Mouse (Mus musculus) adrenal gland, postnatal 25 days (tissue): ENCODE measurements at regions not wholly inside any gene's neighbourhood (a gene's known extent, or its start where the extent isn't known, plus 50 kb on each side); places are given as distances from the start of the nearest gene placed in this dataset.

Experiments
- DNase-seq: peaks from one replicate; pipeline ENCODE4 v3.0.0; 2021; ENCODE audit warnings: mixed read lengths

DNA sequence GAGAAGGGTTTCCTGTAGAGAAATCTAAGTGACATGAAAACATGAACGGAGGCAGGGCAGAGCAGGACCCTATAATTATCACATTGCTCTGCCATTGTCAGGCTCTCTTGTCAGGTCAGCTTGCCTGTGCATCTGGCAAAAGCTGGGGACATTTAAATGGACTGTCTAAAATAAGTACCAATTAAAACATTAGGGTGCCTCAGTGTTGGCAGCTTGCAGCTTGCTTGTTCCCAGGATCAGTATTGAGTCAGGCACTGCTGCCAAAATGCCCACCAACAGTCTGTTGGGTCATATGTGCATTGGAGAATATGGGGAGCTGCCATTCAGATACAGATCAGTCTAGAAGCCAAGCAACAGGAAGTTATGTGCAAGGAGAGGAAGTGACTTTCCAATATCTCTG, 349.5 kb upstream of the B3gat1 start:
- no peak for DNase-seq

DNA sequence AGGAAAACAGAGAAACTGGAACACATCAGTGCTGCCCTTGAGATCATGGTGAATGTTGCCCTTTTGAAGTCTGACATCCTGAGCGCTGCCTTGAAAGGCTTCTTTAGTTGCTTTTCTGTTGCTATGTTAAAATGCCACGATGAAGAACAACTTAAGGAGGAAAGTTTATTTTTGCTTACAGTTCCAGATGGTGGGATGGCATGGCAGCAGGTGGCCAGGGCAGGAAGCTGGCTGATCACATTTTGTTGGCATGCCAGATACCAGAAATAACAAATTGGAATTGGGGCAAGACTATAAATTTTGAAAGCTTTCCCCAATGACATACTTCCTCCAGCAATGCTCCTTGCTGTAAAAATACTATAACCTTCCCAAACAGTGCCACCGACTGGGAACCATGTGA, 334.9 kb upstream of the B3gat1 start:
- no peak for DNase-seq

DNA sequence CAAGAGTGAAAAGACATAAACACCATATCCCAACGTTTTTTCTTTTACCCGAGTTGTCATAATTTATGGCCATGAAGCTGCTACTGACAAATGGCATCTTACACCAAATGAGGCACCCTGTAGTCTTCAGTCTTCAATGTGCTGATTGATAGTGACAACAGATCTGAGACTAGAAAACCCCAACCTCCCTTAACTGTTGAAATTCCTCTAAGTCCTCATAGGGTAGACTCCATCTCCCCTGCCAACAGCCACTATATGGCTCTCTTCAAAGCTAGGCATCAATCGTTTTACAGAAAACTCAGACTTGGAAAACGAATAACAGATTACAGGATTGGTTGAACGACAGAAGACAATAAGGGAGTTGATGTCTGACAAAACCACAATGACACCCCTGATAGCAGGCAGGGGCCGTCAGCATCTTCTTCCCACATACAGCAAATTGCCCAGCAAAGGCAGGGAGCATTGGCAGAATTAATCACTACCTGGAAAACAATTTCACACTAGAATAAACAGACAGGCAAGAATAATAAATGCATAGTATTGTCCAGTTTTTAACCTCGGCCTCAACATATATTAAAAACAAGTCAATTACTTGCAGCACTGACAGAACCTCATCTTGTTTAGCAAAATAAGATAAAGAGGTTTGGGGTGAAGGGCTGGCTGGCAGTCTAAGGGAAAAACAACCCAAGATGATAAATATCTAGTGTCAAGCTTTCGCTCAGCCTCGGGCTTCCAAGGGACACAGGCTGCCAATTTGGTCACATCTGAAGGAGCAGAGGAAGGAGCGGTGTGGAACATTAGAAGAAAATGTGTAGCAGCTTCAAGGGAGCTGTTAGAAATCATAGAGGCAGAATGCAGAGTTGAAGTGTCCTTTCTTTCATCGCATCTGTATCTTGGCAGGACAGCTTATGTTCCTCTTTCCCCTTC, 310.4 kb upstream of the B3gat1 start:
- DNase-seq, result no peak

DNA sequence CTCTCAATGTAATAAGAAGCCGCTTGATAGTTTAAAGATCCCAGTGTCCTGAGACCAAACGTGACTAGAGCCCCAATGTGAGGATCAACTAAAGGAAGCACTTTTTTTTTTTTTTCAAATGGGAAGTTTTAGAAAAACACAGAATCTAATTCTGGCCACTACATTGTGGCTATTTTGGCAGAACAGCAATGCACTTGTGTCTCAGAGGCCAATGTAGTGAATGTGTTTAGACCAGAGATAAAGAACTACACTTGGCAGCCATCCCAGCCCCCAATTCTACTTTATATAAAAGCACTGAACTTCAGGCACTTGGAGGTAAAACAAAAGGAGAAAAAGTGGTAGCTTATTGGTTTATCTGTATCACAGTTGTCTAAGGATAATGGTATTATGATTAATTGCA, 298.0 kb upstream of the B3gat1 start:
- DNase-seq, result no peak

DNA sequence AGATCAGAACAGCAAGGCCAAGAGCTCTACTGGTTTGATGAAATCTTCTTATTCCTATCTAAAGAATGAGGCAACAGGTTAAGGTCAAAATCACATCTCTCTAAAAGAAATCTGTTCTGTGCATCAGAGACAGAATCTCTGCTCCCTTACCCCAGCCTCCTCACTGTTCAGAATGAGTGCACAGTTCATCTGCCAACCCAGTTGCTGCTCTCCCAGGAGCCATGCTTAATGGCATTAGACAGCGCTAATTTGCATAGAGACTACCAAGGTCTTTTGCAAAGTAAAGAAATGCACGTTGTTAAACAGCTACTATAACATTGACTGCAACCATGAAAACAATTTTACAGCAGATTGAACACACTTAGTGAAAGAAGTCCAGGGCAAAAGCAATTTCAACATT, 296.3 kb upstream of the B3gat1 start:
- no peak for DNase-seq

DNA sequence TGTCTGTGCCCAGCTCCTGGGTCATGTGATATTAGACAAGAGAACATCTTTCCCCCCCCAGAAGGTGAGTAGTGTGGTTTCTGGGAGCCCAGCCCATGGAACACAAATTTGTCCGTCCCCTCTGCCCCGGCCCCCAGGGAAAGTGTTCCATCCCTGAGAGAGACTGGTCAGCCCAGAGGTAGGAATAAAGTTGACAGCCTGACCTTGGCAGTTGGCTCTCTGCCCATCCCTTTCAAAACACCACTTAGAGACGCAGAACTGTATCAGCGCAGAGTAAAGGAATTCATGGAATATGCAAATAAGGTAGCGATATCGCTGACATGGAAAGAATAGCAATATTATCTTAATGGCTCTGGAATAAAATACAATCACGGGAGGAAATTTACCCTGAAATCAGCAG, 279.6 kb upstream of the B3gat1 start:
- peak; percentile 30 for DNase-seq

DNA sequence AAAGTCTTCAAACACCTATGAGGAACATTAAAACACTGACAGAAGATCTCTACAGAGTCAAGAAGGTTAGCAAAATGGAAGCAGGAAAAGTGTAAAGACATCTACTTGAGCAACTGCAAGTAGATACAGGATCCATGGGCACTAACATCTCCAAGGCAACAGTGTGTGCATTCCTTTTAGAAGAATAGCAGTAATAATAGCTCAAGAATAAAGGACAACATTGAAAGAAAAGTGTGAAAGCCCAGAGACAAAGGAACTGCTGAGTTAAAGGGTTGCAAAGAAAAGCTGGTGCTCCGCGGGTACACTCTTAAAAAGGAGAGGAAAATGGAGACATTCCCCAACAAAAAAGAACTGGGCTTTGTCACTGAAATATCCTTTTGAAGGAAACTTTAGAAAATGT, 272.4 kb upstream of the B3gat1 start:
- DNase-seq, result no peak

DNA sequence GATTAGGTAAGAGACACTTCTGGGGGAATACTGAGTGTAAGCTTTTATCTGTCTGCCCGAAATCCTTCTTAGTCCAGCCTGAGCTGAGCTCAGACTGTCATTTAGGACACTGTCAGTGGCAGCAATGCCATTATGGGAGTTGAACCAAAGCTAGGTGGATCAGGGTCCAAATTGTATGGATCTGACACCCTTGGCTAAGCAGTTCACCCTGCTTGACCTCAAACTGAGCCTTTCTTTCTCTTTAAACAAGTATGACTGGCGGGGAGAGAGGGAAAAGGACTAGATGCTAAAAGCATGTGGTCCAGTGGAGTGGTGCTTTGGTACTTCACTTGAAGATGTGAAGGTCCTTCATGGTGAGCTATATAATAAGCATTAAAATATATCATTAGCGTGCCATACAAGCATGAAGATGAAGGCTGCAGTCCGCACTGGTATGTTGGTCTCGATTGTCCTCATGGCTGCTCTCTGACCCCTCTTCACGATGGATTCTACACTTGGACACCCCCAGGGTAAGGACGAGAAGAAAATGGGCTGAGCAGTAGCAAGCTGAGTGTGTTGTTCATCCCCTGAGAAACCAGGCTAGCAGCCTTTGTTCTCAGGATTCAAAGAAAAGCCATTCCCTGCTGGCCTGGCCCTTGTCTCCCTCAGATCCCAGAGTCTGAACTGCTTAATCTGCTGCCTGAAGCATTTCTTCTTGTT, 262.7 kb upstream of the B3gat1 start:
- no peak for DNase-seq

DNA sequence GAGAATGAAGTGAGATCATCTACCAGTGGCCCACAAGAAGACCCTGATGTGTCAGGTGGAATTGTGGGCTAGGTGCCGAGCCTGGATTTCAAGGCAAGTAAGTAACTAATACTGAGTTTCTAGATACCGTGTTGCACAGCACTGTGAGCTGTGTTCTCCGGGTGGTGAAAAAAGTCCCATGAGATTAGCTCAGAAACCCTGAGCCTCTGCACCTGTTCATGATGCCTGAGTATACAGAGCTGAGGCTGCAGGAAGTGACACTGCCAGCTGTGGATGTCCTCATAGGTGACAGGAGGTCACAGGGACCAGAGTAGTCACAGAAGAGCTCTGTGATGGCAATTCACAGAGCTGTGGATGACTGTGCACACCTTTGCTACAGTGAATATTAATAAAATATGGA, 257.2 kb upstream of the B3gat1 start:
- DNase-seq, result no peak

DNA sequence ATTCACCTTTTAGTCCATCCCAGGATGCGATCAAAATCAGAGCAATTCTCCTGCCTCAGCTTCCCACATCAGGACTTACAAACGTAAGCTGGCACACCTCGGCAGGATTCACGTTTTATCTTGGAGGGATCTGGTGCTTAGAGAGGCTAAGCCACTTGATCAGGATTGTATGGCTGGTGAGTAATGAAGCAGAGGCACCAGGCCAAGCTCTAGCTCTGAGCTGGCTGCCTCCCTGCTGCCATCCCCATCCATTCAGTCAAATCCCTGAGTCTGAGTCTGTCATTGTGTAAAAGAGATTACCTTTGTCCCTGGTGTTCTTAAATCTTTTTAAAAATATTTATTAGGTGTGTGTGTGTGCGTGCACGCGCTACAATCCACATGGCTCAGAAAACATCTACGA, 252.6 kb upstream of the B3gat1 start:
- no peak for DNase-seq

DNA sequence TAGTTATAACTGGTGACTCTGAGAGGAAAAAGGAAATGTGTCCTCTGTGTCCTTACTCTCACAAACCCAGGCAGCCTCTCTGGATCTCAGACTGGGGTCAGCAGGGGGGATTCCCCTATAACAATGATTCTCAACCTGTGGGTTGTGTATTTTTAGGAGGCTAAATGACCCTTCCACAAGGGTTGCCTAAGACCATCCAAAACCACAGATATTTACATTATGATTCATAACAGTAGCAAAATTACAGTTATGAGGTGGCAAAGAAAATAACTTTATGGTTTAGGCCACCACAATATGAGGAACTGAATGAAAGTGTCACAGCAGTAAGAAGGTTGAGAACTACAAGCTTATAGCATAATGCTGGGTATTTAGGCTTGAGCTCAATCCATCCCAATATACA, 251.6 kb upstream of the B3gat1 start:
- no peak for DNase-seq

DNA sequence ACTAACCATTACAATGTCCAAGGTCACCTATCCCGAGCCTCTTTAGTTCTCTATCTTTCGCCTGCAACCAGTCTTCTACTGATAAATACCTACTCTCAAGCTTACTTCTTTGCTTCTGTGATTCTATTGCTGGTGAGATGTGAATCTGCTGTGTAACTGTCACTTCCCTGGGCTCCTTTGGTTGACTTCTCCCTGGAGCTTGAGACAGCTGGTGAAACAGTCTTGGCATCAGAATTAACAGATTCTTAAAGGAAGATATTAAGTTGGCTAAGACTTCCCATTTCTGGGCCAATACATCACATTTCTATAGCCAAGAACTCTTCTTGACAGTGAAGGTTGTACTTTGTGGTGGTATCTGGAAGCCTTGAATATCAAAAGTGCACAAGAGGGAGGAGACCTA, 239.8 kb upstream of the B3gat1 start:
- no peak for DNase-seq

DNA sequence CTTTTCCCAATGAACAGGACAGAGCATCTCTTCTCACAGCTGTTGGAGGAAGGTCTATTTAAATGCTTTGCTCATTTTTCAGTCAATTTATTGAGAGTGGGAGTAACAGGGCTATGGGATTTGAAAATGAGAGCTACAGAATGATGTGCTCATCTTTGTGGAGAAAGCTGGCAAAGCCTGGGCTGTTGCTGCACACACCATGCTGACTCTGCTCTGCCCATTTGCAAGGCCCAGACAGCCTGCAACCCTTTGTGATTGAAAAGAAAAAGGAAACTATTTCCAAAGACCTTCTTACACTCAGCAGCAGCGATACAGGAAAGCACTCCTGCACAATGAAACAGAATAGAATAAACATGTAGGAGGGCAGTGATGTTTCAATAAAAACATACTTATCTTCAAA, 231.5 kb upstream of the B3gat1 start:
- no peak for DNase-seq

DNA sequence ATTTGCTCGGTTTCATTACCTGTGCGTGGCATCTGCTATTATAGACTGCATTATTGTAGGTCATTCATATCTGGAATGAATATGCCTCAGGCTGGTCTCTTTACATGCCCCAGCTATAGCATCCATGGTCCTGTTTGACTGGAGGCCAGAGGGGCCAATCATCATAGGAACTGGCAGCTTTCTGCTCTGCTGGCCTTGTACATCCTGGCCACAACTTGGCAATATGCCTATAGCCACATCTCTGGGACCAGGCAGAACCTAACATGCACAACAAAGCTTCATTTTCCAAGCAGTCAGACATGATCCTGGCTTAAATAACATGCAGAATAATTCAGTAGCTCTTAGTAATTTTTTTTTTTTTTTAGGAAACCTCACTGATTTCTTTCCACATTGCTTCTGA, 227.6 kb upstream of the B3gat1 start:
- DNase-seq, result no peak

DNA sequence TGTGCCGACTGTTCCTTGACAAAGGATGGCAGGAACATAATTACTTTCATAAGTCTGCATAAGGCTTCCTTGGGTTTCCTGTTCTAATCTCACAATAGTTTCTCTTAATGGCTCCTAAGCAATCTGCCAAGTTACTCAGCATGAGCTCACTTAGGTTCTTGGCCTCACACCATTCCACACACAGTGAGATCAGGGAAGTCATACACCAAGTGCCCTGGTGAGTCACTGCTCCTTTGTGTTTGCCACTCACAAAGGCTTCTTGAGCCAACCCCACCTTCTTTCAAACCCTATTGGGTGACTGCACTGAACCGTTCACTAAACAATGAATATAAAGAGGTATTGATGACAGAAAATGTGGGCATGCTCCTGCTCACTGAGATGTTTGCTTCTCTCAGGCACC, 214.9 kb upstream of the B3gat1 start:
- DNase-seq, result no peak

DNA sequence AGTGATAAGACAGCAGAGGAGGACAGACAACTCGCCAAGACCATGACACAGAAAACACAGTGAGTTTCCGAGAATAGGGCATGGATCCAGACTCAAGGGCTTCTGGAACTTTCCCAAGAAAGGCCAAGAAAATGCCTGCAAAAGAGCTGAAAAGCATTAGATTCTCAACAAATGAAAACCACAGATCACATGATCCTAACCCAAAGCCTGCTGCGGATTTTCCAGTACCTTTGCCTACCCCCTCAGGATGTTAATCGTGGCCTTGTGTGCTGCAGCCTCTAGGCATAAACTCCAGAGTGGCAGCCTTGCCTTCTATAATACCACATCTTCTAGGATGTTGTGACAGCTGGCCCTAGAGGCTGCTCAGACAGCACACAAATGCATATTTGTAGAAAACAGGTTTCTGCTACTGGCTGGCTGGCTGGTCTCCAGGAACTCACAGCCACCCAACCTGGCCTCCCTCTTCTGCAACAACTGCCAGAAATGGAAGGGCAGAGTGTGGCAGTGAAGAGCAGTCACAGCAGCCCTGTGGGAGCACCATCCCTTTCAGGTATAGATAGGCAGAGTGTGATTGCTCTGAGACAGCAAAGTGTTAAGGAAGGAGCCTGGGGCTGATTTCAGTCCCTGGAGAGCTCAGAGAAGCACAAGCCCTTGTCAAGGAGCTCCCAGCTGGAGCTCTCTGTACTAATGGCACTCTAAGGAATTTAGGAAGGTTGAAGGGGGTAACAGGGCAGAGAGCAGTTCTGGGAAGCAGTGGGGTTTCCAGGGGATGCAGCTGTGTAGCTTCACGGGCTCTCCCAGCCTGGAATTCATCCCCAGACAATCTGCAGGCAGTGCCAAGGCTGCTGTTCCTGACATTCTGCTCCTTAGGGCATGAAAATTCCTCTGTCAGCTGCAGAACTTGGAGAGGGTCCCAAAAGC, 213.7 kb upstream of the B3gat1 start:
- no peak for DNase-seq

DNA sequence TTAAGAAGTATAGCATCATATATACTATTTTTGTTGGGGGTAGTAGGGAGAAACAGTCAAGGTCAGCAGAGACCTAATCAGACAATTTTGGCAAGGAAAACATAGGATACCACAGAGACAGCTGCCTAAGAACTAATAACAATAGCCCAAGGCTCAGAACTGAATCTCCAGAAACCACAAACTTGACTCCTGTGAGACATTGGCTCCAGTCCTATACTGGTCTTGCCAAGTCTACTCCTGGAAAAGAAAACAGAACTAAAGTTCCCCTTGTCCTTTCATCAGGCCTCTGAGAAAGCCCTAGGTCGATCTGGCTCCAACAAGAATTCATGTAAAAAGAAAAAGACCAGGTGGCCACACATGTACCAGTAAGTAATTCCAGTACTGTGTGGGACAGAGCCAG, 209.4 kb upstream of the B3gat1 start:
- DNase-seq, result no peak

DNA sequence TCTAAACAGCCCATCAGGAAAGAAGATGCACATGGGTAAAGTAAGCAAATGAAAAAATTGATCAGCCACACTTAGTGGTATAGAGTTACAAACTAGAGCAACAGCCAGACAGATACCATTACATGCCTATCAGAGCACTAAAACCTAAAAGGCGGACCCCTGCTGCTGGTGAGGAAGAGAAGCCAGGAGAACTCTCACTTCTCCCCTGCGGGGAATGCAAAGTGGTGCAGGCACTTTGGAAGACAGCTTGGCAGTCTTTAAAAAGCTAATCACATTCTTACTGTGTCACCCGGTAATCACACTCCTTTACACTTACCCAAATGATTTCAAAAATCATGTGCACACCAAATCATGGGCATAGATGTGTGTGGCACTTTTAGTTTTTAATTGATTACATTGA, 204.8 kb upstream of the B3gat1 start:
- DNase-seq, result no peak

DNA sequence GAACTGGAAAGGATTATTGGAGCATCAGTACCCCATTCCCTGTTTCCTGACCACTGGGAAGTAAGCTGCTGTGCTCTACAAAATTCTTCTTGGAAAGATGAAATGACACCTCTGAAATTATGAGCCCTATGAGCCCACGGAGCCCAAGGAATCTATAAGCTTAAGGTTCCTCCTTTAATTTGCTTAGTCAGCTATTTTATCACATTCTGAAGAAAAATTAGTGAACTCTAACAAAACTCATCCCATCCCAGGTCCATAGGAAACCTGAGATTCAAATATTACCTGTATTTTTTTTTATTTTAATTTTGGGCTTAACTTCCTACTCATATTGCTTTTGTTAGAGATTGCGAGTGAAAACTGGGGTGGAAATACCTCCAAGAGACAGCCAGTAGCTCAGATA, 194.5 kb upstream of the B3gat1 start:
- no peak for DNase-seq

DNA sequence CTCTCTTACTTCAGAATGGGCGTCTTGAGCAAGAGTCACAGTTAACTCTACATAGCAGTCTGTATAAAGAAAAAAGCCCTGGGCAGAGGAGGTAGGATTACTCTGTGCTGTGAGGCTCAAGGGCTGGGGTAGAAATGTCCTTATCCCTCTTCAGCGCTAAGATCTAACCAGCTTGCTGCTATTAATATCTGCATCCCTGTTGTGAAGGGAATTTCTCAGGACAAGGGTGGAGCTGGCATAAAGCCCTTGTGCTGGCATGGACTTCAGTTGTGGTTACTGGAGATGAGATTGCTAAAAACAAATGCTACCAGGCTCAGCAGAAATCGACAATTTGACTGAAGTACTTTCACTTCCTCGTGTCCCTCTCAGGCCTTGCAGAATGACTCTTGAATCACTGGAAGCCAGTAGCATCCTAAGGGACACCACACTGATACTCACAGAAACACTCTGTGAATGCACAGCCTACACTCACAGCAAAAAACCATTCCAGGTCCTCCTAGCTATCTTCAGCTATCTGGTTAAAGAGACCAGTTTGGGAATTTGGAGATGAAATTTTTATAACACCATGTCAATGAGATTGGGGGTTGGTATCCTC, 185.1 kb upstream of the B3gat1 start:
- DNase-seq, result peak; percentile 5

DNA sequence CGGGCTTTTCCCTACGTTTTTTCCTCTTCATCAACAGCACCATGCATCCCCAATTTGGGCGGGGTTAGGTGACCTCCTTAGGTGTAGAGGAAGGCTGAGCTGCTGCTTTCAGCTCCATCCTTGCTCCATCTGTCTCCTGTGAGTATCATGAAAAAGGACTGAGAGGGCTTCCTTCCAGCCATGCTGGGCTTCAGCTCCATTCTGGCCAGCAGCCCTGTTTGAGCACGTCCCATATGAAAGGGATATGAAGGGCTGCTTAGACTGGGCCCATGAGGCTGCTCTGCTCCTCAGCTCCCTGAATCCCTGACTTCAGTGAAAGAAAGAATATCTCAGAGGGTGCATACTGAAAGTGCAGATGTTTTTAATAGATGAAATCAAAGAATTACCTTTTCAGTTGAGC, 184.4 kb upstream of the B3gat1 start:
- DNase-seq, result no peak

DNA sequence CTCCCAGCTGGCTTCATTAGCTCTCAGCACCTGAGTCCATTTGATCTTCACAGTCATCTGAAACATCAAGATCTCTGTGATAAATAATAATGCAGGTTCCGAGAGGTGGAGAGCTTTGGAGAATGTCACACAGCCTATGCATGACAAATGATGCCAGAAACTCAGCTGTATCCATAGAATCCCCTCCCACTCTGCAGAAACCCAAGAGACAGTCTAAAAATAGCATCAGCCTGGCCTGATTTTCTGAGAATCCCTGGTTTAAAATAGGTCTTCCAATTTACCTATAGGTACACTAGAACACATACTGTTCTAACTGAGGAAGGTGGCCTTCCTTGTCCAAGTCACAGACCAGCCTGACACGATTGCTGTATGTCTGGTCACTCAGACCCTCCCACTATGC, 184.0 kb upstream of the B3gat1 start:
- no peak for DNase-seq

DNA sequence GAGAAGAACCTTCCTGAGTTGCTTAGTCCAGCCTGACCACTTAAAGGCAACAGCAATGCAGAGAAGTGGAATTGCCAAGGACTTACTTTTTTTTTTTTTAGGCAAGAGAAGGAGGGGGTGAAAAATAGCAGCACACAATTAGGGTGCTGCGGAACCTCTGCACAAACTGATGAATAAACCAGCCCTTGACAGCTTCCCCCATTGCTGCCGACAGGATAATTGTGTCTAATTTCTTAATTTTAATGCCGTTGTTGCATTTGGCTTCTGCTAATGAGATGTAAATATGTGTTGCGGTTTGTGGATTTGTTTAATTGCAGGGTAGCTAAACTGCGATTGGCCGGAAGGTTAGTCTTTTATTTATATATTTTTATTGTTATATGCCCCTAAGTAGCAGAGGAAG, 157.5 kb upstream of the B3gat1 start:
- no peak for DNase-seq
